Mouse (Mus musculus) frontal cortex, adult 2 months (tissue): ENCODE measurements around the gene Soat1. TPM values are rescaled to one million over a fixed set of nuclear protein-coding genes. Genes with fewer than 3 reads are reported as not detected.

Experiments used
- DNase-seq, 2 experiments: peaks; one replicate each; pipeline ENCODE4 v3.0.0; 2022; ENCODE audit warnings: low spot score in 1 of 2; ENCODE audit errors: extremely low spot score in 1 of 2
- polyA plus RNA-seq: library from polyadenylated mRNA; depleted of rRNA; stranded (reverse); fragments of >200 nt; gene quantifications from 2 replicates; pipeline ENCODE4 v1.2.3, GENCODE M21; 2012

Soat1 gene
- polyA plus RNA-seq, 1 experiment: 23.5 TPM

GRCm38 (mm10) chr1:156467655-156468255 lies 6.4 kb downstream of the Soat1 start:
- DNase-seq: peak in 1 of 2 experiments; percentile 46

DNA sequence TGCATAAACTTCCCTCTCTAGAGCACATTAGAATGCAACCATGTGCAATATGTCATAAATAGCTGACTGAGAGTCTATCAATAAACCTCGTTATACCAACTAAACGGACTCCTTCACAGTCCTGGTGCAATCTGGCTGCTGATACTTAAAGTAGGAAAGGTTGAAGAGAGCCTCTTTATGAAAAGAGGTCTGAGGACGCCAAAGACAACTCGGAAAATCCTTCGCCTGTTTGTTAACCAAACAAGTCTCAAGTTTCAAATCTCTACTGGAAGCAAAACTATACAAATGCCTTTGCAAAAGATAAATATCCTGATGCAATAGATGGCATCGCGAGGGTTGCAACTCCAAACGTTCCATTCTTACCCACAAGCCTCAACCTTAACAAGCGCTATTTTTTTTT lies 9.2 kb downstream of the Soat1 start:
- DNase-seq: no peak

DNA sequence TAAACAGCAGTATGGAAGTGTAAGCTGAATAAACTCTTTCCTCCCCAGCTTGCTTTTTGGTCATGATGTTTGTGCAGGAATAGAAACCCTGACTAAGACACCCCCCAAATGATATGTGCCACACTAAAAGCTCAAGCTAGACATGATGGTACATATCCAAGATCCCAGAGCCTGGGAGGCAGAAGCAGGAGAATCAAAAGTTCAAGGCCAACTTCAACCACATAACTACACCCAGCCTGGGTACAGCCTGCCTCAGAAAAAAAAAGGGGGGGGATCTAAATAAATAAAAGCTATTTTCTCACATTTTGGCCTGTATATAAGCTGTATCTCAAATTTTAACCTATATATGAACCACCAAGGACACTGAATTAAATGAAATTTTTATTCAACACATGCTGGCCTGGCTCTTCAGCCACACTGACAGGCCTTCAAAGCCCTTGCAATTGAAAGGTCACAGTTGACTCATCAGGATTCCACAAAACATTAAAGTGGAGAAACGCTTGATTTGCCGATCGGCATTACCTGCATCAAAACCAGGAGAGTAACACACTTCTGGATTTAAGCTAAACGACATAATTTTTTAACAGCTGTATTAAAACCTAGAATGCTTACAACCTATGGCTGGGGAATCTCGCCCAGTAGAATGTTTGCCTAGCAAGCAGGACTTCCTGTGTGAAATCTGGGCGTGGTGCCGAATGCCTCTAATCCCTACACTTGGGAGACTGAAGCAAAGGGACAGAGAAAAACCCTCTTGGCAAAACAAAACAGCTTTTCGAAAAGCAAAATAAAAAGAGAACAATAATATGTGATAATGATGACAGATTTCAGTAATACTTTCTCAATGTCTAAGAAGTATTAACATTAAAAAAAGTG lies 9.9 kb downstream of the Soat1 start:
- DNase-seq: no peak

- no peak for DNase-seq
These were observed 11.7 kb downstream of the Soat1 start for GRCm38 (mm10) chr1:156462273-156462991.

DNA sequence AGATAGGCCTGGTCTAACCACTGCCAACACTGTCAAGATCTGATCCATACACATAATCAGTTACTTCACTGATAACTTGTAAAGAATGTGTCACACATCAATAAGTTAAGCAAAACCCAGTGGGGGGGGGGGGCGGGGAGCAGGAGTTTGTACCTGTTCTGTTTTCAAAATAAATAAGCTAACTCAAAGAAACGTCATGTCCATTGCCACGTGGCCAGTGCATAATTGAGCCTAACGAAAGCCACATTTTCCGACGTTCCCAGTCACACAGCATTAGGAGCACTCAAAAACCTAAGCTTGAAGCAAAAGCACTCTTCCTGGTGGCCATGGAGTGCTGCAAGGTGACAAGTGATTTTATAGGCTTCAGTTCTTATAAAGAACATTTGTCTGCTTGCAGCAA lies 13.1 kb downstream of the Soat1 start:
- no peak for DNase-seq

DNA sequence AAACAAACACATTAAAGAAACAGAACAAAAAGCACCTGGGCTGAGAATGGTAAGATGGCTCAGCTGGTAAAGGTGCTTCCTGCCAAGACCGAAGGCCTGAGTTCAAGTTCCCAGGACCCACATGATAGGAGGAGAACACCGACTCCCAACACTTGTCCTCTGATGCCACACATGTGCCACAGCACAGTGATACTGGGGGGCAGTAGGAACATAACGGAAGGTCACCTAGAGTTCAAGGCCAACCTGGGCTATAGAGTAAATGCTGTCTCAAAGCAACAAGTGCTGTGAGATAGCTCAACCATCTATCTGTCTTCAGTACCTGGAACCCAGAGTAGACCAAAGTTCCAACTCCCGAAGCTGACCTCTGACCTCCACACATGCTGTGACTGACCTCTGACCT lies 13.9 kb downstream of the Soat1 start:
- DNase-seq: no peak

DNA sequence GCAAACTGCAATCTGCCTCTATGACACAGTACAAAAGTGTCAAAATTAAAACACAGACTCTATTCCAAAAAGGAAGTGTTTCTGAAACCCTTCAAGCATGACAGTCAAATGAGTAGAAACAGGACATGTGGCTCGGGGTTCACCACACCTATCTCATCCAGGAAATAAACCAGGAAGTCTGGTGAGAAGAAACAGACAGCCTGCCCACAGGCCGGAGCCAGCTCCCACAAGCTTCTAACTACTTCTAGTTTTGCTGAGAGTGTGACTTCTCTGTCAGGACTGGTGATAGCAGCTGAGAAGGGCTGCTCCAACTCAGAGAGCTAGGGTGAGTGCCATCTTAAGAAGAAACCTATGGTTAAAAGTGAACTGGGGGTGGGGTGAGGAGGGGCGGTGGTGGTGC lies 14.4 kb downstream of the Soat1 start:
- DNase-seq: no peak

DNA sequence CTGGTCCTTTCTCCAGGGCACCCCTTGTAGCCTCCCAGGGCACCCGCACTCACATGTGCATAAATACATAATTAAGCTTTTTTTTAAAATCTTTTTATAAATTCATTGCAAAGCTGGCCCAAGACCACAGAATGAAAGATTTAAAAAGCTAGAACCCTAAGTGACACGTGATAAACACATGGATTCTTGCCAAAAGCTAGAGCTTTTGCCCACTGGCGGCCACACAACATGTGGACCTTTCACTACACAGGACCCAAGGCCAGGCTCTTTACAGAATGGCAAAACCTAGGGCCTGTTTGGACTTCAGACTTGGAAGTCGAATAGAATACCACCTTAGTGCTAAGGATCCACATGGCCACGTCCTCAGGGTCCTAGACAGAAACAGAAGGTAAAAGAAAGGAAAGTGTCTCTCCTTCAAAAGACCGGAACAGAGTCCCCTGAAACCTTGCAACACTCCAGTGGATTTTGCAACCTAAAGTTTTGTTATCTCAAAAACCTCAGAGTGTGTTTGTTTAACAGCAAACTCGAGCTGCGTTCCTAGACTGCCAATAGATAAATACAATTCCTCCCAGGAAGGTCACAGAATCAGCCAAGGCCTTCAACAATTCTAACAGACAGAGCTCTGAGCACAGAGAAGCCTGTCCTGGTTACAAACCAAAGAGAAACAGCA lies 15.6 kb downstream of the Soat1 start:
- no peak for DNase-seq

DNA sequence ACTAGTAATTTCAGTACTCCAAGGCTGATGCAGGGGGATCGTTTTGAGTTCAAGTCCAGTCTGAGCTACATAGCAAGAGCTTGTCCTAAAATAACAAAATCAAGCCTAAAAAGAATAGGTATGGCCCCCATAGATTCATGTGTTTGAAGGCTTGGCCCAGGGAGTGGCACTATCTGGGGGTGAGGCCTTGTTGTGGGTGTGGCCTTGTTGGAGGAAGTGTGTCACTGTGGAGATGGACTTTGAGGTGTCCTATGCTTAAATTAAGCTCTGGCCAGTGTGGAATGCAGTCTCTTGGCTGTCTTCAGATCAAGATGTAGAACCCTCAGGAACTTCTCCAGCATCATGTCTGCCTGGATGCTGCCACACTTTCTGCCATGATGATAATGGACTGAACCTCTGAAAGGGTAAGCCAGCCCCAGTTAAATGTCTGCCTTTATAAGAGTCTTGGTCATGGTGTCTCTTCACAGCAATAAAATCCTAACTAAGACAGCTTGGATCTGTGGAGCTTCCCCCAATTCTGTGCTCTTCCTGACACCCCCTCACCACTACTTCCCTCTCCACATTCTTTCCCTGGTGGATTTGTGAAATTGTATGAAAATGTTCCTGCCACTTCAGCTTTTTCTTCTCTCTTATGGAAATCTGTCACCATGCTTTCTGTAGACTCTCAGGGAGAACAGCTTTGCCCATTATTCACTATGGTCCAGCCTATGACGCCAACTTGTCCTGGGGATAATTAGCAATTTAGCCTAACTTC lies 18.9 kb downstream of the Soat1 start:
- DNase-seq: peak in 1 of 2 experiments; percentile 22

DNA sequence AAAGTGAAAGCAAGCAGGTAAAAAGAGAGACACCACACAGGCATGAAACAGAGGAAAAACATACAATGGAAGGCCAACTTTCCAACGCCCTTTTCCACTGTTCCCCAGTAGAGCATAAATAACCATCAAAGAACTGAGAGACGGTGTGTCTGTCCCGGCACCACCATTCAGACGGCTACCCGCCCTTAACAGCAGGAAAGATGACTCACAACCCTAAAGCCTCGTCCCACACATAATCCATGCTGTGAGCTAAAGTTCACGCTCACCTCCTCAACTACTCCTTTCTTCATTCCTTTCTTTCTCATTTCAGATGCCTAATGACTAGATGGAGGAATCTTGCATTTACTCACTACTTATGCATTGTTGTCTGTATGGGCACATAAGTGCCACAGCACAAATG lies 19.7 kb downstream of the Soat1 start:
- peak in 1 of 2 experiments; percentile 18 for DNase-seq

DNA sequence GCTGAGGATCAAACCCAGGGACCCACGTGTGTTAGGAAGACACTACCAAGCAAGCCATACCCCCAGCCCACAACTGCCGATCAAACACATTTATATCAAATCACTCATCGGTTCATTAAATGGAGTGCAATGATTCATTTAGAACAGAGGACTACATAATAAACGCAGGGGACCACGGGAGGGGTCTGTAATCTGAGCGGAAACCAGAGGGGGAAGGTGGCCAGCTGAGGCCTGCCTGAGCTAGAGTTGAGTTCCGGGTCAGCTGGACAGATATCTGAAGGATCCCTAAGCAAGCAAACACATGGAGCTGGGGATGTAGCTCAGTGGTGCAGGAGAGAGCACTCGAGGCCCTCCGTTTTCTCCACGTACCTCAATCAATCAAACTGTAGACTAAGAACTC lies 20.3 kb downstream of the Soat1 start:
- DNase-seq: no peak

DNA sequence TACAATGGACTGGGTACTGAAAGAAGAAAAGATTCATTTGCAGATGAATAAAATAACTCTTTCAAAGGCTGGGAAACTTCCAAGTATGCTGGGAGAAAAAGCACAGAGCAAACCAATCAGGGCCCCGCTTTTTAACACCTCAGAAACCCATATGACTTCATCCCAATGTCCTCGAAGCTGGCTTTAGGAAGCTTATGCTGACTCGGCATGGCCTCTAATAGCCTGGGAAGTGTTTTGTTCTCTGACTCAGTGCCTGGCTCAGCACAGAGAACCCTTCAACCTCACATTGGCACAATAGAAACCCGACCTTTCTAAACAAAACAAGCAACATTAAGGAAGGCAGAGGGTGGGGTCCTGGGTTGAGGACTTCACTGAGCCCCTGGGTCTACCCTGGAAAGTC lies 23.7 kb downstream of the Soat1 start:
- no peak for DNase-seq

- no peak for DNase-seq
These were observed 24.4 kb downstream of the Soat1 start for GRCm38 (mm10) chr1:156449691-156450090.

GRCm38 (mm10) chr1:156449089-156449488 lies 25.0 kb downstream of the Soat1 start:
- DNase-seq: no peak

GRCm38 (mm10) chr1:156445049-156445448 lies 29.1 kb downstream of the Soat1 start:
- no peak for DNase-seq

GRCm38 (mm10) chr1:156442776-156443175 lies 31.4 kb downstream of the Soat1 start:
- DNase-seq: peak in 1 of 2 experiments; percentile 56

DNA sequence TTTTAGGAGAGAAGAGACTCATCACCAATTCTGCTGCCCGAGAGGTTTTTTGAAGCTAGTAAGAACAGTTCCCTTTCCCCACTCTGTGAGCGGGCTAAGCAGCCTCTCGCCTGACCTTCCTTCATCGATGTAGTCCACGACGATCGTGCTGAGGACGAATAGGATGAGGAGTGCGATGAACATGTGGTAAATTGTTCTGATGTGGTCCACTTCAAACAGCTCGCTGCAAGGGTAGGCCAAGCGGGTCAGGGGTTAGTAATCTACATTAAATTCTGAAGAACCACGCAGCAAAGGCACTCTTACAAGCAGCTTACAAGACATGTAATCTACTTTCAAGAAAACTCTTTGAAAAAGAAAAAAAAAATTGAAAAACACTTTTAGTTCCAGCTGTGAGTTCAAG lies 31.9 kb downstream of the Soat1 start:
- no peak for DNase-seq

- DNase-seq: no peak
These were observed 36.4 kb downstream of the Soat1 start for GRCm38 (mm10) chr1:156437726-156438125.

DNA sequence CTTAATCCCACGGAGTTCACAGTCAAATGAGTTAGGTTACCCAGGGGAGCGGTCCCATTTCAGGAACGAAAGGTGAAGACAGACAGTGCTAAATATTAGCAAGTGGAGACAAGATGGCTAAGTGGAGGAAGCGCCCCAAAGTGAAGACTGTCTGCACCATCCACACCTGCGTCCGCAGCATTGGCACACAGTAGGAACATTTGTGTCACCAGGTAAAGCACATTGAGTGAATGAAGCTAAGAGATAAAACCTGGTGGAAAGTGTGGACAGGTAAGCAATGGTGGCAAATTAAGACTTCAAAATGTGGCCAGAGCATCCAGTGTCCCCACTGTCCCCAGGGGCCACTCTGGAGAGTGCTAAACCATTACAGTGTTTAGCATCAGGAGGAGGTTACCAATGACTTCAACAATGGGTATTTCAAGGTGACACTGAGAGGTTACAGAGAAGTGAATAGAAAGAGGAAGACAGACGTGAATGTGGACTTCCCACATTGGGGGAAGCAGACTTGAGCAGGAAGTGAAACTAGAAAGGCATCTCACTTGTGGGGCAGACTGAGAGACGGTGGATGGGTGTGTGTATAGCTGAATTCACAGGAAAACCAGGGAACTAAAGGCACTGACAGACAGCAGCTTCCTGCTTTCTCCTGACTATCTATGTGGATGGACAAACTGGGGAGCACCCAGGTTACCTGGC lies 37.0 kb downstream of the Soat1 start:
- no peak for DNase-seq

DNA sequence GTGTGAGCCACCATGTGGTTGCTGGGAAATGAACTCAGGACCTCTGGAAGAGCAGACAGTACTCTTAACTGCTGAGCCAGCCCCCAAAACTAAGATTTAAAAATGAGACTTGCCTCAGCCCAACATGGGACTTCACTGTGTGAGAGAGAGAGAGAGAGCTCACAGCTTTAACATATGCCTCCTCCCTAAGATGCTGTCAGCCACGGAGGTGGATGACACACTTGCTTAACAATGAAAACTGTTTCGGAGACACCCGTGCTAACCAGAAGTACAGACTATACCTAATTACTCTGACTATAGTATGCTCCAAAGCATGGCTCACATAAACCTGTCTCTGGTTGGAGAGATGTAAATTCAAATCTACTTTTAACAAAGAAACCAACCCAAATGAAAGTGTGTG lies 40.6 kb downstream of the Soat1 start:
- DNase-seq: no peak
